Mouse (Mus musculus) cortical plate, adult 2 months (tissue): Measurements from ENCODE around the gene Tyw5.

ENCODE experiments used
- CTCF ChIP-seq: fragments of 200-500 bp; IDR thresholded peaks from 2 replicates; pipeline ENCODE4 v1.5.1; 2011; ENCODE audit warnings: mild to moderate bottlenecking, control low read depth, low read length; ENCODE audit not compliant: insufficient read depth; ENCODE audit errors: extremely low read depth
- POLR2A ChIP-seq: fragments of 200-500 bp; IDR thresholded peaks from 2 replicates; pipeline ENCODE4 v1.6.1; 2011; ENCODE audit warnings: mild to moderate bottlenecking, low read length, control low read depth; ENCODE audit not compliant: insufficient read depth; ENCODE audit errors: extremely low read depth

GRCm38 (mm10) chr1:57400877-57401276 is 6.0 kb downstream of the Tyw5 start:
- TF ChIP-seq CTCF = no peak
- no peak for TF ChIP-seq POLR2A
